Mouse (Mus musculus): ENCODE measurements around the gene Usp21.
A peak's percentile ranks its signal among the peaks of the same experiment; 100 is the strongest.
"Not testable (repeated sequence)": the region's sequence is repeated elsewhere in the genome, so short reads cannot be mapped to it uniquely, and the experiment has no call there.

Usp21 gene

GRCm38 (mm10) chr1:171241952-171242351, 45.8 kb downstream of the Usp21 start:
- not testable (repeated sequence) for DNase-seq (ENCODE audit: low read depth, low spot score)

- DNase-seq (ENCODE audit: low read depth, low spot score): no peak
Measured at GRCm38 (mm10) chr1:171240911-171241310, 46.9 kb downstream of the Usp21 start.

- no peak for DNase-seq (ENCODE audit: low read depth, low spot score)
Measured at GRCm38 (mm10) chr1:171239992-171240744, 47.6 kb downstream of the Usp21 start.

- peak; percentile 64 for DNase-seq (ENCODE audit: low read depth, low spot score)
Measured at GRCm38 (mm10) chr1:171238463-171238862, 49.3 kb downstream of the Usp21 start.

- no peak for DNase-seq (ENCODE audit: low read depth, low spot score)
Measured at GRCm38 (mm10) chr1:171237438-171237837, 50.4 kb downstream of the Usp21 start.

GRCm38 (mm10) chr1:171235791-171236190, 52.0 kb downstream of the Usp21 start:
- no peak for DNase-seq (ENCODE audit: low read depth, low spot score)

GRCm38 (mm10) chr1:171234538-171234937, 53.3 kb downstream of the Usp21 start:
- DNase-seq (ENCODE audit: low read depth, low spot score): no peak

- no peak for DNase-seq (ENCODE audit: low read depth, low spot score)
Measured at GRCm38 (mm10) chr1:171234126-171234525, 53.7 kb downstream of the Usp21 start, which contains the start of gene Fcer1g. TSS of gene Fcer1g (minus strand) at chr1:171234365.

GRCm38 (mm10) chr1:171232800-171233730, 54.7 kb downstream of the Usp21 start:
- no peak for DNase-seq (ENCODE audit: low read depth, low spot score)

- no peak for DNase-seq (ENCODE audit: low read depth, low spot score)
Measured at GRCm38 (mm10) chr1:171232348-171232747, 55.4 kb downstream of the Usp21 start.

Measured in retina, postnatal 7 days (tissue).